Mouse (Mus musculus) heart, postnatal 4 days (tissue): ENCODE results near the gene Olfr1174-ps. TPM values are rescaled to one million over a fixed set of nuclear protein-coding genes. Genes with fewer than 3 reads are reported as not detected.

Experiments used
- DNase-seq: peaks from one replicate; pipeline ENCODE4 v3.0.0; 2021
- total RNA-seq, 2 experiments: library from RNA; stranded (reverse); gene quantifications; 2 replicates each; pipeline ENCODE4 v1.2.3; 2021

The Olfr1174-ps gene
- not detected for total RNA-seq

DNA sequence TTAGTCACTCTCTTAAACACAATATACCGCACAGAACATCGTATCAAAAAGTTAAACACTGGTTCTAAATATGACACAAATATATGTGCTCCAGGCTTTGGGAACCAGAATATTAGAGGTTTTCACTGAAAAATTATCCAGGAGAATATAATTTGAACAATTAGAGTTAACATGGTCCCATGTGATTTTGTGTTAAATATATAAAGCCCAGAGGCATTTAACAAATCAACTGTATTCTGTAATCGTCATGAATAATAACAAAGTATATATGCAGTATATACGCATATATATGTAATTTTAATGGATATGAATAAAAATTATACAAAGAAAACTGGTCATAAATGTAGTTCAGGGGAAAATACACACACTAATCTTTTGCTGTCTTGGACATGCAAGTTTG is at the start of gene Olfr1174-ps:
Olfr1174-ps (minus strand) TSS at position 101 of the 400 bp plus-strand sequence.
- DNase-seq, result no peak

DNA sequence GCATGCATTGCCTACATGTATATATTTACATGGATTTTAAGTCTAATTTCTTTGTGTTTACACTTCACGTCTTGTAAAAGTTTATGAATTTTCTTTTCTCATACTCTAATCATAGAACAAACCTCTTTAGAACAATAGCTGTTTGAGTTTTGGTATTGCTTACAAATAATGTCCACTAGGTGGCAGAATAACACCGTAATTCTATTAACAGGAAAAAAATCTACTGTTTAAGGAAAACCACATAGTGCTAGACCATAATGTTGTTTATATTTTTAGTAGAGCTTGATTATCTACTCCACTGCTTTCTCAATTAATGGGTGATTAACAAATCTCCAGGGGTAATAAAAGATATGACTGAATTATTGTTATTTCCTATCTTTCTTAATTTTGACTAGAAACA is 41.4 kb upstream of the Olfr1174-ps start:
- no peak for DNase-seq

DNA sequence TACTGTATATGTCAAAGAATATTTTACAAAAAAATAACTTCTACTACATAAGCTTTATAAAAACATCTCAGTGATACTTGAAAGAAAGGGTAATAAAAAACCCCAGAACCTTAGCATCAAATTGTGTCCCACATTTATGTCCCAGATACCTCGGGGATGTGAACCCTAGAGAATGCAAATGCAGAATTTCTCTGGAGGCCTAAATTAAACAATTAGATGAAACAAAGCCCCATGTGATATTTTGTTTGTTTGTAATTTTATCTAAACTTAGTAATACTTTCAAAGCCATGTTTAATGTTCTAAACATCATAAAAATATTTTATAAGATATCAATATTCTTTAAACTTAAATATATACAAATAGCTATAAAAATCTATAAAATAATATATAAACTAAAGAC is 31.5 kb upstream of the Olfr1174-ps start, which contains the start of gene Olfr1177-ps:
Olfr1177-ps (minus strand) TSS at position 101 of the 400 bp plus-strand sequence.
- DNase-seq, result no peak

DNA sequence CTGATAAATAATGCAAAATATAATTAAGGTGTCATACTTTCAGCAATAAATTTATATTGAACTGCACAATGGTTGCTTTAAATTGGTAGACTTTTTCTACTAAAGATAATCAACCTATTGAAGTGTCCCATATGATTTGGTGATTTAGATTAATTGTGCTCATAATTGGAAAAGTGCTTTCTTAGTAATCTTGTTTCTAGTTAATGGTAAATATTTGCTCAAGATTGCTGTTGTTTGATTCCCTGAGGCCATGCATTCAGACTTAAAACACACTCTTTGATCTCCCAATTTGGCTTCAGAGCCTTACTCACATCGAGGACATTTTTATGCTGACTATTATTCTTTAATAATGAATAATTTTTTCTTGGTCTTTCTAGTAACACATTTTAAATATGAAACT is 21.5 kb upstream of the Olfr1174-ps start, which contains the start of gene Olfr1176:
Olfr1176 (plus strand) TSS at position 301 of the 400 bp plus-strand sequence.
- DNase-seq, result no peak

DNA sequence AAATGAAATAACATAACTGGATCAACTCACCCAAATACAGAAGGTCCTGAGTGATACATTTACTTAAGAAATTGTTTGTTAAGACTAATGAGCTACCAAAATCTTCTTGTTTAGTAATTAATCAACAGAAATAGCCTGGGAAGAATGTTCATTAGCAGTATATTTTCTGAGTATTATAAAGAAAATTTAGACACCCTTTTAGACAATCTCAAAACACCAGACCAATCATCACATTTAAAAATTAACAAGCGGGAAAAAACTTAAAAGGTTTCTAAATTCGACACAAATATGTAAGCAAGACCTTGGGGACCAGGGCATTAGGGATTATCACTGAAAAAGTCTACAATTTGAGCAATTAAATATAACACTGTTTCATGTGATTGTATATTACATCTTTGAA is 12.2 kb upstream of the Olfr1174-ps start, which contains the start of gene Olfr1175-ps:
Olfr1175-ps (minus strand) TSS at position 101 of the 400 bp plus-strand sequence.
- DNase-seq, result no peak

DNA sequence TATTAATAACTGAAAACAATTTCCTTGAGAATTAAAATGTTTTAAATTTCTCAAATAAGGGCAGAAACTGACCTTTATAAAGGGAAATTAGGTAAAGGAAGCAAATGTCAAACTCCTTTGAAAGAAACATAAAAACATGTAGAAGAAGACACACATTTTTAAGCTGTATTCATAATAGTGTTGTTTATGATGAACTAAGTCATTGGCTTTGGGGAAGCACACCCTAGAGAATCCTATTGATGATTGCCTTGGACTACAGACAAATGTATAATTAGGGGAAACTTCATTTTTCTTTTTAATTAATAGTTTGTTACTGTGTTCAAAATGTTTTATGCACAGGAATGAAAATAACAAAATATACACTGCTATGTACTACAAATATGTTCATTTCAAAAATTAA is 35.2 kb downstream of the Olfr1174-ps start, which contains the start of gene Olfr1173:
Olfr1173 (minus strand) TSS at position 101 of the 400 bp plus-strand sequence.
- DNase-seq, result no peak

Other genes starting within 250 kb of the Olfr1174-ps start
- not detected for gene Olfr1163, start 243.3 kb downstream of the Olfr1174-ps start, total RNA-seq
- not detected for gene Olfr1164, start 221.2 kb downstream of the Olfr1174-ps start, total RNA-seq
- not detected for gene Olfr1166, start 186.9 kb downstream of the Olfr1174-ps start, total RNA-seq
- not detected for gene Olfr1167, start 159.9 kb downstream of the Olfr1174-ps start, total RNA-seq
- not detected for gene Olfr1168, start 133.3 kb downstream of the Olfr1174-ps start, total RNA-seq
- not detected for gene Olfr1170, start 86.8 kb downstream of the Olfr1174-ps start, total RNA-seq
- gene Olfr1173, start 35.3 kb downstream of the Olfr1174-ps start, total RNA-seq, result not detected
- gene Olfr1175-ps, start 12.1 kb upstream of the Olfr1174-ps start, total RNA-seq, result not detected
- not detected for gene Olfr1176, start 21.6 kb upstream of the Olfr1174-ps start, total RNA-seq
- gene Olfr1177-ps, start 31.4 kb upstream of the Olfr1174-ps start, total RNA-seq, result not detected
- not detected for gene Olfr1178, start 71.9 kb upstream of the Olfr1174-ps start, total RNA-seq
- gene Olfr1179, start 91.3 kb upstream of the Olfr1174-ps start, total RNA-seq, result not detected
- gene Olfr1180, start 104.0 kb upstream of the Olfr1174-ps start, total RNA-seq, result not detected
- gene Olfr1181, start 111.0 kb upstream of the Olfr1174-ps start, total RNA-seq, result not detected
- not detected for gene Gm13757, start 134.0 kb upstream of the Olfr1174-ps start, total RNA-seq
- gene Olfr1183, start 139.7 kb upstream of the Olfr1174-ps start, total RNA-seq, result not detected
- gene Olfr1184, start 168.5 kb upstream of the Olfr1174-ps start, total RNA-seq, result not detected
- not detected for gene Olfr1185-ps1, start 178.2 kb upstream of the Olfr1174-ps start, total RNA-seq
- not detected for gene Olfr1186, start 203.4 kb upstream of the Olfr1174-ps start, total RNA-seq
- not detected for gene Olfr1188, start 241.8 kb upstream of the Olfr1174-ps start, total RNA-seq